Mouse (Mus musculus) macrophage (primary cell): Measurements from ENCODE around the gene Casq2. TPM values are rescaled to one million over a fixed set of nuclear protein-coding genes. Genes with fewer than 3 reads are reported as not detected.

Experiments
- H3K27ac ChIP-seq: fragments of 350-480 bp; formaldehyde crosslinking; 2 replicates; pipeline ENCODE4 v1.9.0; 2021
- H3K36me3 ChIP-seq: fragments of 350-480 bp; formaldehyde crosslinking; 2 replicates; pipeline ENCODE4 v1.9.0; 2021; ENCODE audit errors: inconsistent target
- H3K4me3 ChIP-seq: fragments of 350-480 bp; formaldehyde crosslinking; 2 replicates; pipeline ENCODE4 v1.9.0; 2021; ENCODE audit errors: inconsistent target
- H3K79me2 ChIP-seq: fragments of 350-480 bp; formaldehyde crosslinking; 2 replicates; pipeline ENCODE4 v1.9.0; 2021; ENCODE audit errors: inconsistent target
- WGBS: methylation state at CpG from one replicate; pipeline ENCODE4 v1.1.7; 2026; ENCODE audit warnings: inconsistent platforms; ENCODE audit not compliant: missing documents; 5-methylcytosine and 5-hydroxymethylcytosine counted together
- polyA plus RNA-seq: library from polyadenylated mRNA; stranded (reverse); fragments of 250-400 nt; gene quantifications from 3 replicates; pipeline ENCODE4 v1.2.4, GENCODE M21; 2018; ENCODE audit warnings: inconsistent platforms

The Casq2 gene
- polyA plus RNA-seq, 1 experiment from 2014 or later = not detected

GRCm38 (mm10) chr3:102064566-102064965, 21.6 kb upstream of the Casq2 start:
- WGBS = 70% methylated on average over 6 of the region's 6 CpGs
- Histone ChIP-seq H3K36me3 (no peaks in the 10 kb centered on the region), H3K79me2 (no peaks in the 10 kb centered on the region), H3K27ac (no peak overlapping the region), H3K4me3 (no peak overlapping the region)

- Histone ChIP-seq H3K27ac (no peak overlapping the region), H3K79me2 (no peaks in the 10 kb centered on the region), H3K36me3 (no peaks in the 10 kb centered on the region), H3K4me3 (no peak overlapping the region)
- WGBS = 86% methylated on average over 1 of the region's 1 CpGs
These were observed 18.9 kb upstream of the Casq2 start for GRCm38 (mm10) chr3:102067306-102067705.

GRCm38 (mm10) chr3:102067861-102068260, 18.4 kb upstream of the Casq2 start:
- Histone ChIP-seq H3K79me2 (no peaks in the 10 kb centered on the region), H3K36me3 (no peaks in the 10 kb centered on the region), H3K27ac (no peak overlapping the region), H3K4me3 (no peak overlapping the region)
- 90% methylated on average over 2 of the region's 2 CpGs for WGBS

- H3K79me2 ChIP-seq = no peaks in the 10 kb centered on the region
- no peak overlapping the region for H3K4me3 ChIP-seq
- no peak overlapping the region for H3K27ac ChIP-seq
- 93% methylated on average over 4 of the region's 4 CpGs for WGBS
- H3K36me3 ChIP-seq = no peaks in the 10 kb centered on the region
These were observed 17.0 kb upstream of the Casq2 start for GRCm38 (mm10) chr3:102069260-102069659.

- whole genome bisulfite sequencing = 88% methylated on average over 5 of the region's 5 CpGs
- Histone ChIP-seq H3K36me3 (no peaks in the 10 kb centered on the region), H3K4me3 (no peak overlapping the region), H3K79me2 (no peaks in the 10 kb centered on the region), H3K27ac (no peak overlapping the region)
These were observed 16.5 kb upstream of the Casq2 start for GRCm38 (mm10) chr3:102069686-102070085.

GRCm38 (mm10) chr3:102070360-102070759, 15.9 kb upstream of the Casq2 start:
- Histone ChIP-seq H3K27ac (no peak overlapping the region), H3K36me3 (no peaks in the 10 kb centered on the region), H3K4me3 (no peak overlapping the region), H3K79me2 (no peaks in the 10 kb centered on the region)
- 89% methylated on average over 6 of the region's 7 CpGs for WGBS

- no peak overlapping the region for H3K27ac ChIP-seq
- 90% methylated on average over 3 of the region's 3 CpGs for WGBS
- no peaks in the 10 kb centered on the region for H3K36me3 ChIP-seq
- H3K79me2 ChIP-seq = no peaks in the 10 kb centered on the region
- no peak overlapping the region for H3K4me3 ChIP-seq
These were observed 15.2 kb upstream of the Casq2 start for GRCm38 (mm10) chr3:102071016-102071415.

GRCm38 (mm10) chr3:102079413-102079812, 6.8 kb upstream of the Casq2 start:
- Histone ChIP-seq H3K27ac (no peak overlapping the region), H3K79me2 (no peaks in the 10 kb centered on the region), H3K4me3 (no peak overlapping the region), H3K36me3 (no peaks in the 10 kb centered on the region)
- 94% methylated on average over 2 of the region's 2 CpGs for WGBS

- Histone ChIP-seq H3K27ac (no peak overlapping the region), H3K4me3 (no peak overlapping the region), H3K36me3 (no peaks in the 10 kb centered on the region), H3K79me2 (no peaks in the 10 kb centered on the region)
- WGBS = 20% methylated on average over 3 of the region's 3 CpGs
These were observed 4.4 kb upstream of the Casq2 start for GRCm38 (mm10) chr3:102081862-102082261.

- no peak overlapping the region for H3K4me3 ChIP-seq
- no peaks in the 10 kb centered on the region for H3K36me3 ChIP-seq
- 69% methylated on average over 13 of the region's 13 CpGs for WGBS
- H3K27ac ChIP-seq = no peak overlapping the region
- H3K79me2 ChIP-seq = no peaks in the 10 kb centered on the region
These were observed 2.5 kb upstream of the Casq2 start for GRCm38 (mm10) chr3:102083589-102084230.

- Histone ChIP-seq H3K4me3 (no peak overlapping the region), H3K79me2 (no peaks in the 10 kb centered on the region), H3K36me3 (no peaks in the 10 kb centered on the region), H3K27ac (no peak overlapping the region)
- 79% methylated on average over 13 of the region's 13 CpGs for WGBS
These were observed 1.3 kb upstream of the Casq2 start for GRCm38 (mm10) chr3:102084833-102085491.

GRCm38 (mm10) chr3:102085719-102086118, 496 bp upstream of the Casq2 start:
- no peaks in the 10 kb centered on the region for H3K79me2 ChIP-seq
- no peak overlapping the region for H3K27ac ChIP-seq
- no peaks in the 10 kb centered on the region for H3K36me3 ChIP-seq
- no peak overlapping the region for H3K4me3 ChIP-seq
- WGBS = 16% methylated on average over 12 of the region's 12 CpGs

- WGBS = 94% methylated on average over 3 of the region's 3 CpGs
- H3K4me3 ChIP-seq = no peak overlapping the region
These were observed 8.6 kb downstream of the Casq2 start for GRCm38 (mm10) chr3:102094841-102095240.

GRCm38 (mm10) chr3:102095412-102095811, 9.2 kb downstream of the Casq2 start:
- H3K36me3 ChIP-seq = no peaks in the 10 kb centered on the region
- H3K79me2 ChIP-seq = no peaks in the 10 kb centered on the region
- H3K27ac ChIP-seq = no peak overlapping the region
- 82% methylated on average over 5 of the region's 5 CpGs for WGBS
- no peak overlapping the region for H3K4me3 ChIP-seq

More at GRCm38 (mm10) chr3:102094841-102095240, 8.6 kb downstream of the Casq2 start:
- H3K36me3 ChIP-seq = no peaks in the 10 kb centered on the region
- H3K27ac ChIP-seq = no peak overlapping the region
- H3K79me2 ChIP-seq = no peaks in the 10 kb centered on the region

- 93% methylated on average over 8 of the region's 8 CpGs for WGBS
These were observed 10.2 kb downstream of the Casq2 start for GRCm38 (mm10) chr3:102096366-102096765.

More at GRCm38 (mm10) chr3:102096366-102096765, 10.2 kb downstream of the Casq2 start:
- no peaks in the 10 kb centered on the region for H3K36me3 ChIP-seq
- no peak overlapping the region for H3K27ac ChIP-seq
- H3K4me3 ChIP-seq = no peak overlapping the region
- no peaks in the 10 kb centered on the region for H3K79me2 ChIP-seq
